Mouse (Mus musculus): ENCODE data around the gene Hoxd9.
A peak's percentile ranks its signal among the peaks of the same experiment; 100 is the strongest.

Gene Hoxd9

GRCm38 (mm10) chr2:74713239-74714150 is 16.0 kb downstream of the Hoxd9 start:
- DNase-seq (ENCODE audit: low spot score), result no peak

GRCm38 (mm10) chr2:74714156-74714789 is 16.7 kb downstream of the Hoxd9 start:
- no peak for DNase-seq (ENCODE audit: low spot score)

- DNase-seq (ENCODE audit: low spot score), result no peak
Observed at GRCm38 (mm10) chr2:74714881-74715280, 17.4 kb downstream of the Hoxd9 start.

- peak; percentile 96 for DNase-seq (ENCODE audit: low spot score)
Observed at GRCm38 (mm10) chr2:74715504-74716241, 18.1 kb downstream of the Hoxd9 start.

DNA sequence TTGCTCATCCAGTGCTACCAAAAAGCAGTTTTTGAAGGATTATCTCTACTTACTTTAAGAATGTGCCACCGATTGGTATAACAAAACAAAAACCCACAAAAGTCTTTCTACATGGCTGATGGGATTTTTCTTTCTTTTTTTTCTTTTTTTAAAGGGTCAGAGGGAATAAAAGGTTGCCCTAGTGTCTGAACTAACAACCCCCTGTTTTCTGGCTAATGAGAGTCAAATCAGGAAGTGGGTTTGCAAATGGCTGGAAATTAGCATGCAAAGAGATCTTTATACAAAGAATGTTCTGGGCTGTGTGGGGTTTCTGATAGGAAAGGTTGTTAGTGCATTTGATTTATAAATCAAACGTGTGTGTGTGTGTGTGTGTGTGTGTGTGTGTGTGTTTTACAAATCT is 22.9 kb downstream of the Hoxd9 start:
- no peak for DNase-seq (ENCODE audit: low spot score)

DNA sequence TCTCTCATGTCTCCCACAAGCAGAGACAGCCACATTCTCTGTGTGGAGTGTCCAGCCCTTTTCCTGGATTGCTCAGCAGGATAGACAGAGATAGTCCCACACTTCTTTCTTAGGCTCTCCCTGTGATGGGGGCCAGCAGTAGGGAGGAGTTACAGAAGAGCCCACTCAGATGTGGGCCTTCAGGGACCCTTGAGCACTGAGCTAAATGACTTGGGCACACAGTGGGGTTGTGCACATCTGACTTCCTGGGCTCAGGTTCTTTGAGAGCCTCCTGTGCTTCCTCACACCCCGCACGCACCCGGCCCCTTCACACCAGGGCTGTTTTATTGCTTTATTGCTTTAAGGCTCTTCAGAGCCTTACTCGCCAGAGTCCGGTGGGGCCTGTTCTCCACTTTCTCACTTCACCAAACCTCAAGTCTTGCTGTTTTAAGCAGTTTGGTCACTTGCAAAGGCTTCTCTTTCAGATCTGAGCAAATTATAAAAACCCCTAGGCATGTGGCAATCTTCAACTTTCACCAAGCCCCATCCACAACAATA is 23.5 kb downstream of the Hoxd9 start:
- no peak for DNase-seq (ENCODE audit: low spot score)

DNA sequence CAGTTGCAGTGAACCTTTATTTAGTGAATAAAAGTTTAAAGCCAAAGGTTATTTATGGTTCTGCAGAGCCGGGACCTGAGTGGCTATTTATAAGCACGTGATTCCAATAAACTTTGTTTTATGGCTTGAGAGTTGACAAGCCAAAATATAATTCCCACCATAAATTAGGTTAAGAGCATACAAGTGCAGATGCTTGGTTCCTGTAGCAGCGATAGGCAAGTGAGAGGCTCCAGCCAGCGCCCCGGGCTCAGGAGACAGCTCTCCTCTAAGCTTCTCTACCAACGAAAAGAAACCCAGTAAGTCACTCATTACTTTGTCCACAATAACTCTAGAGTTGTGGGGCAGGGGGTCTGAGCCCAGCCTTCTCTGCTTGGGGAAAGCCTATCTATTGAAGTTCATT is 24.4 kb downstream of the Hoxd9 start:
- DNase-seq (ENCODE audit: low spot score), result peak; percentile 74

DNA sequence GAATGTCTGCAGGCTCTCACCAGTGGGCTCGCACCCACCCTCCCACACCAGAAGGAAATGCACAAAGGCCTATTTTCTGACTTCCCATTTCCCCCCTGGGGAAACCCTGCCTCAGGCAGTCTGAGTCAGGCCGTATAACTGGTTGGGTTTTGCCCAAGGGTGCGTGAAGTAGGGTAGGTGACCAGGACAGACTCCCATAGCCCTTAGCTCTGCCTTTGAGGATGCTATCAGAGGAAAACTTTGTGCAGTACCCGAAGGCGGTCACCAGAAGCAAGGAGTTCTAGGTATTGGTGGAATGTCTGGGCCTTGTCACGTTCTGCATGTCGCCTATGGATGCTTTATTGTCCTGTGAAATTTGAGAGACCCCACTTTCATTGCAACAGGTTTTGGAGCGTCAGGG is 25.4 kb downstream of the Hoxd9 start:
- no peak for DNase-seq (ENCODE audit: low spot score)

DNA sequence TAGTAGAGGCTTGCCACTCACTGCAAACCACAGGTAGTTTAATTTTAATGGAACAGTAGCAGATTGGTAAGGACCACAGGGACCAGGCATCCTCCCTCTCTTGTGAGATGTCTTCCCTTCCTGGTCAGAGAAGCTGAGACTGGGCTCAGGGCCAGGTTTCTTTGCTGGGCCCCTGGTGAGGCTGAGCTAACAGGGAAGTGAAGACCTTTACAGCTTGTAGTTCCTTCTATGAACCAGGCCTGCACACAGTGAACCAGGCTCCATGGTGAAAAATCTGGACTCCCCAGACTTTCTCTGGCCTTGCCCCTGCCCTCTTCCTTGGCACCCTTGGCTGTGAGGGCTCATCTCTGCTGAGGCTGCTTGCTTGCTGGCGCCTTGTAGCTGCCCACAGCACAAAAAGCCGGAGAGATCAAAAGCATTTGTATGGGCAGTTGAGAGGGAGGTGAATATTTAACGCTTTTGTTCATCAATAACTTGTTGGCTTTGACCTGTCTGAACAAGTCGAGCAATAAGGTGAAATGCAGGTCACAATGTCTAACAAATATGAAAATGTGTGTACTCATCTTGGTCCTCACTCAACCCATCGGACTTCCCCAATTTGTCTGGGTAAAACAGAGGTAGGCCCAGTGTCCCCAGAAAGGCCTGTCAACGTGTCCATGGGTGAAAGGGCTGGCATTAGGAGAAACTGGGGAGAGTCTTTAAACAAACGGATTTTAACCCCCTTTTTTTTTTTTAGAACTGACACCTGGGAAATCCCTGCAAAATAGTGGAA is 26.9 kb downstream of the Hoxd9 start:
- no peak for DNase-seq (ENCODE audit: low spot score)

DNA sequence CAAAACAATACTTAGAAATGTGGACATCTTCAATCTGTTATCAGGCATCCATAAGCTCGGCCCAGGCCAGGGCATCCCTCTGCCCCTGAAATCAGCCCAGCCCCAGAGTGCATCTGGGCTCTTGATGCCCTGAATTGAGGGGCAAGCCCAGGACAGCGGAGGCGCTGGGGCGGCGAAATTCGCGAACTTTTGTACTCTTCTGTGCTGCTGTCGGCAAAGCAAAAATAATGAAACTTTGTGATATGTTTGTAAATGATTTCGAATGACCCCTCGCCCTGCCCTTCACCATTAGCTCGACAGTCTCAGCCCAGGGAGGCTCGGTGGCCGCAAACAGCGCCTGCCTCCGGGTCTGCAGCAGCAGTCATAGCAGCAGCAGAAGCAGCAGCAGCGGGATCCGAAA is 27.6 kb downstream of the Hoxd9 start:
- DNase-seq (ENCODE audit: low spot score), result no peak

GRCm38 (mm10) chr2:74726551-74726950 is 29.0 kb downstream of the Hoxd9 start, which contains the start of gene Gm28230:
TSS of gene Gm28230 (plus strand) at chr2:74726728.
- no peak for DNase-seq (ENCODE audit: low spot score)

- no peak for DNase-seq (ENCODE audit: low spot score)
Observed at GRCm38 (mm10) chr2:74726973-74727639, 29.6 kb downstream of the Hoxd9 start.

GRCm38 (mm10) chr2:74727640-74728302 is 30.2 kb downstream of the Hoxd9 start:
- no peak for DNase-seq (ENCODE audit: low spot score)

- DNase-seq (ENCODE audit: low spot score), result no peak
Observed at GRCm38 (mm10) chr2:74728303-74728680, 30.8 kb downstream of the Hoxd9 start.

DNA sequence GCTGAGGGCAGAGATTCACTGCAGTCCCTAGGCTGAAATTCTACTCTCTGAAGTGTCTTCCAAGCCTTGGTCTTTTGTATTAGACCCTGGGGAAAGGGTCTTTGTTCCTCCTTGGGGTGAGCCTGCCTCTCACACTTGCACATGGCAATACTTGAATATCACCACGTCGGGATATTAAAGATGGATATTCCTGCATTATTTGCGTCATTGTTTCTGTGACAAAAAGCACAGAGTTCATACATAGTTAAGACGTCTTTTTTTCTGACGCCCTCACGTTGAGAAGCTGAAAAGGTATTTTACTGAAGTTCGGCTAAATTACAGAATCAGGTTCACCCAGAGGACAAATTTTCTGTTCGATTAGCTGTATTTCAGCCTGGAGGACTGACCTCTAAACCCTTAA is 32.8 kb downstream of the Hoxd9 start:
- DNase-seq (ENCODE audit: low spot score), result peak; percentile 74

GRCm38 (mm10) chr2:74731055-74731454 is 33.5 kb downstream of the Hoxd9 start:
- no peak for DNase-seq (ENCODE audit: low spot score)

DNA sequence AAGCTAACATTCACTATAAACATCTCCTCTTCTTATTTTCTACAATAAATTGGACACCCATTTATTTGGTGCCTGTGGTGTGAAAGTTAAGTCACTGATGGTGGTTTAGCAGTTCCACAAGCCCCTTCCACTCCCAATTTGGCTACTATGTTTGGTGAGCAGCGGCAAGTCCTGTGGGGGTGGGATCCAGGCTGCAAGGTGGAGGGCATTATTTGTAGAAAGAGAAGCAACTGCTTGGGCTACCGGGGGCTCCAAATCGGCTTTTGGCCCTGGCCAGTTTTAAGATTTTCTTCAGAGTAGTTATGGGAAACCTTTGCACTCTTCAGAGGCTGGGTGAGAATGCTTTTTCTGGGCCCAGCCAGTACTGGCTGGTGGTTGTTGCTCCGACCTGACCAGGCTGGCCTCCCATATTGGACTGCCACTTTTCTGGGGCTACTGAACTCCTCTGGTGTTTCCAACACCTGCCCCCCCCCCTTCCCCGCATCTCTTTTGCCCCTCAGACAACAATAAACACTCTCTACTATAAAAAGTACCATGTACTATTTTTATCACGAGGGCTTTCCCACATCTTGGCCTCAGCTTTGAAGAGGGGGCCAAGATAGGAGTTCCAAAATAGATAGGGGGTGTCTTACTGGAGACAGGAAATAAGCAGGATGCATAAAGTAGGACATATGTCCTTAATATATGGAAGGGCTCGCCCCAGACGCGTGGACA is 34.4 kb downstream of the Hoxd9 start:
- DNase-seq (ENCODE audit: low spot score), result no peak

- DNase-seq (ENCODE audit: low spot score), result no peak
Observed at GRCm38 (mm10) chr2:74732513-74733316, 35.2 kb downstream of the Hoxd9 start.

DNA sequence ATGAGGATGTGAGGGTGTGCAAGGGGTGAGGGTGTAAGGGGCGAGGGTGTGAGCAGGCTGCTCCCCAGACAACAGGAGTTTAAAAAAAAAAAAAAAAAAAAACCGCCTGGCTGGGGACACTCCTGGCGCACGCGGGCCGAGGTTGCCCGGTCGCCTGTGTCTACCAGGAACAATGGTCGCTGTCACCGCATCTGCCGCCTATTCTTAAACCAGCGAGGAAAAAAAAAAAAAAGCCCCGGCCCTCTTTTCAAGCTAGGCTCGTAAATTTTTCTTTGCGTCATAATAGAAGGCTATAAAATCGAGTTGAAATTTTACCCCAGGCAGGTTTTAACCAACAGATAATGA is 35.8 kb downstream of the Hoxd9 start:
- no peak for DNase-seq (ENCODE audit: low spot score)

Measured in embryo, embryonic 10.5 days (tissue).